In the genomic region with DNA sequence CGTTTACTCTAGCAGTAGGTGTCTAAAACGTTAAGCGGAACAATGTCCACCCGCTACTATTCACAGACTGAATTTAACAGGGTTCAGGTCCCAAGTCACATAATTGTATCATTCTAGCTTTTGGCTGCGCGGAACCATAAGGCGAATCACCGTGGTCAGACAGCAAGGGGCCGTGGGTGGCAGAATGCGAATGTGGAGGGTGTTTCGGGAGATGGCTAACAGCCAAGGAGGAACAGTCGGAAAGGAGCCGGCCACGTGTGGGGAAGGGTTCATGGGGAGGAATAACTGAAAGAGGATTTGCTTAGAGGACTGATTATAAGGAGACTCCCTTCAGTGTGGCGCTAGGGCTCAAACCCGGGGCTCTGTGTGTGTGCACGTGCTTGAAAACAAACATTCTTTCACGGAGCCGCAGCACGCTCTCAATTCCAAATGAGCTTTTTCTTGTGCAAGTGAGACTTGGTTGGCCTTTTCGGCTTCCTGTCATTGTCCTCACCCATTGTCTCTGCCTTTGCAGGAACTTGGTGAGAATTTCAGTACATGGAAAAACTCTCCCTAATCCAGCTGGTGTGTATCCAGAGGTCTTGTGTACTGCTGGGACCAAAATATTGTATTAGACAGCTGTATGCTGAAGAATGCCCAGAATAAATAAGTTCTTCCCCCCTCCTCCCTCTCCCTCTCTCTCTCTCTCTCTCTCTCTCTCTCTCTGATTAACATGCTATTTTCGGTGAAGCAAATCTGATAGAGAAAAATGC, we compare ENCODE assay signal across 8 mouse cellular contexts.
DNase-seq lines count a peak whose midpoint lies in the region; ATAC-seq and TF ChIP-seq lines count a peak whose summit lies in the region.

No protein-coding gene starts in this region.

- 0 out of 2 replicates have a peak, but pooled peaks cover 4% of the 10 kb centered on the region for H3K27me3 ChIP-seq in embryonic facial prominence, embryonic 10.5 days (replicated peaks; ENCODE audit: low read depth, poor library complexity, severe bottlenecking)
- 0 out of 2 replicates have a peak, but pooled peaks cover 2% of the 10 kb centered on the region for H3K27me3 ChIP-seq in heart, embryonic 12.5 days (replicated peaks)
- H3K27me3 ChIP-seq in kidney, embryonic 14.5 days (ENCODE audit: control insufficient read depth, insufficient read depth, low read length) = no peaks in the 10 kb centered on the region
- H3K27me3 ChIP-seq in small intestine, adult 2 months (ENCODE audit: control insufficient read depth, insufficient read depth, low read length) = no peaks in the 10 kb centered on the region

- ATAC-seq in heart, embryonic 12.5 days (ENCODE audit: insufficient number of reproducible peaks, low FRiP score) = peak; percentile 63; the same call in 1 of the 2 replicates
- ATAC-seq in kidney, embryonic 14.5 days (ENCODE audit: low FRiP score, low TSS enrichment) = peak; percentile 20; the same call in 1 of the 2 replicates

- H3K9ac ChIP-seq in heart, embryonic 12.5 days = peak overlapping the region; percentile 33; the same call in 1 of the 2 replicates
- no peak overlapping the region for H3K9ac ChIP-seq in kidney, embryonic 14.5 days (ENCODE audit: low read depth, low read length)

- peak overlapping the region; percentile 56 for H3K4me2 ChIP-seq in heart, embryonic 12.5 days
- H3K4me2 ChIP-seq in kidney, embryonic 14.5 days (replicated peaks; ENCODE audit: low read depth, low read length) = peak overlapping the region; percentile 21; the same call in 1 of the 2 replicates

- no peak for DNase-seq in layer of hippocampus, adult 2 months (ENCODE audit: low spot score in 2 of 2)
- no peak for DNase-seq in layer of hippocampus, adult 9-10 months (ENCODE audit: low spot score)
- DNase-seq in embryonic facial prominence, embryonic 10.5 days (ENCODE audit: low spot score) = peak; percentile 26
- DNase-seq in lung, postnatal 36 days = peak; percentile 35
- DNase-seq in frontal cortex, postnatal 25 days (ENCODE audit: low spot score in 2 of 2) = no peak

- peak overlapping the region; percentile 45 for H3K4me3 ChIP-seq in layer of hippocampus, adult 2 months
- peak overlapping the region; percentile 30; the same call in 1 of the 2 replicates for H3K4me3 ChIP-seq in embryonic facial prominence, embryonic 10.5 days
- 0 out of 2 replicates have a peak overlapping the region, but pooled peaks have one; percentile 22 for H3K4me3 ChIP-seq in heart, embryonic 12.5 days
- H3K4me3 ChIP-seq in kidney, embryonic 14.5 days (ENCODE audit: low read length) = no peak overlapping the region
- peak overlapping the region; percentile 37 for H3K4me3 ChIP-seq in small intestine, adult 2 months (ENCODE audit: low read depth, low read length)

- WGBS in embryonic facial prominence, embryonic 10.5 days = 49% methylated on average over 22 of the region's 22 CpGs
- 35% methylated on average over 22 of the region's 22 CpGs for WGBS in heart, embryonic 12.5 days
- WGBS in kidney, embryonic 14.5 days = 52% methylated on average over 22 of the region's 22 CpGs
- 39% methylated on average over 22 of the region's 22 CpGs for WGBS in small intestine, adult 2 months

- H3K36me3 ChIP-seq in embryonic facial prominence, embryonic 10.5 days (replicated peaks) = no peaks in the 10 kb centered on the region
- no peaks in the 10 kb centered on the region for H3K36me3 ChIP-seq in heart, embryonic 12.5 days
- H3K36me3 ChIP-seq in kidney, embryonic 14.5 days (ENCODE audit: control insufficient read depth, insufficient read depth, low read length) = no peaks in the 10 kb centered on the region
- H3K36me3 ChIP-seq in small intestine, adult 2 months (ENCODE audit: control insufficient read depth, insufficient read depth, low read length) = no peaks in the 10 kb centered on the region

- peak overlapping the region; percentile 28; the same call in 1 of the 2 replicates for H3K27ac ChIP-seq in layer of hippocampus, adult 2 months
- H3K27ac ChIP-seq in embryonic facial prominence, embryonic 10.5 days (replicated peaks) = peak overlapping the region; percentile 72; the same call in 1 of the 2 replicates
- H3K27ac ChIP-seq in heart, embryonic 12.5 days (ENCODE audit: poor library complexity, severe bottlenecking) = peak overlapping the region; percentile 50; the same call in 1 of the 2 replicates
- peak overlapping the region; percentile 56; the same call in 1 of the 2 replicates for H3K27ac ChIP-seq in kidney, embryonic 14.5 days (ENCODE audit: low read depth, low read length)
- no peak overlapping the region for H3K27ac ChIP-seq in small intestine, adult 2 months (ENCODE audit: insufficient read depth, low read depth, low read length)

- TF ChIP-seq POLR2A in small intestine, adult 2 months (IDR thresholded peaks at IDR 0.05; ENCODE audit: low read depth, low read length) = no peak

- peaks cover 6% of the 10 kb centered on the region for H3K4me1 ChIP-seq in embryonic facial prominence, embryonic 10.5 days
- H3K4me1 ChIP-seq in heart, embryonic 12.5 days (replicated peaks) = peaks cover 6% of the 10 kb centered on the region; the same call in 1 of the 2 replicates
- no peaks in the 10 kb centered on the region; the same call in 1 of the 2 replicates for H3K4me1 ChIP-seq in kidney, embryonic 14.5 days (ENCODE audit: control insufficient read depth, insufficient read depth, low read length)
- H3K4me1 ChIP-seq in small intestine, adult 2 months (ENCODE audit: control insufficient read depth, insufficient read depth, insufficient read length, low read length) = no peaks in the 10 kb centered on the region

- no peaks in the 10 kb centered on the region for H3K9me3 ChIP-seq in embryonic facial prominence, embryonic 10.5 days
- no peaks in the 10 kb centered on the region for H3K9me3 ChIP-seq in heart, embryonic 12.5 days (replicated peaks)
- H3K9me3 ChIP-seq in kidney, embryonic 14.5 days (ENCODE audit: control insufficient read depth, low read length) = no peaks in the 10 kb centered on the region

- peak; percentile 2; the same call in 1 of the 2 replicates for TF ChIP-seq CTCF in layer of hippocampus, adult 2 months (conservative IDR thresholded peaks at IDR 0.05)
- no peak for TF ChIP-seq CTCF in small intestine, adult 2 months (IDR thresholded peaks at IDR 0.05; ENCODE audit: extremely low read depth, insufficient read length, insufficient replicate concordance, low read depth, low read length)

Comparison
In these comparisons a context has a peak if more than half of its experiments do, and no peak if none do; other contexts are left out.
1. DNase-seq: peak in embryonic facial prominence, embryonic 10.5 days (single experiment) and lung, postnatal 36 days (single experiment); none in layer of hippocampus, adult 2 months (0 of 2), layer of hippocampus, adult 9-10 months (single experiment) and frontal cortex, postnatal 25 days (0 of 2).